Mouse (Mus musculus): ENCODE measurements around the gene Ninj1. TPM values are rescaled to one million over a fixed set of nuclear protein-coding genes. Genes with fewer than 3 reads are reported as not detected.
A peak's percentile ranks its signal among the peaks of the same experiment; 100 is the strongest.

Ninj1 gene
- polyA plus RNA-seq, 1 experiment from 2014 or later = 24.6 TPM

- H3K4me2 ChIP-seq = no peak overlapping the region
- H3K4me1 ChIP-seq (replicated peaks) = peaks cover 49% of the 10 kb centered on the region
- ATAC-seq (ENCODE audit: low read depth) = no peak
- WGBS = 83% methylated on average over 12 of the region's 12 CpGs
- no peak overlapping the region for H3K27ac ChIP-seq (replicated peaks)
- peaks cover 10% of the 10 kb centered on the region; the same call in 1 of the 2 replicates for H3K27me3 ChIP-seq
- H3K4me3 ChIP-seq = no peak overlapping the region
- peak overlapping the region; percentile 41; the same call in 1 of the 2 replicates for H3K9ac ChIP-seq
- no peaks in the 10 kb centered on the region for H3K9me3 ChIP-seq
- H3K36me3 ChIP-seq = no peaks in the 10 kb centered on the region
Observed at GRCm38 (mm10) chr13:49189970-49190870, 2.9 kb downstream of the Ninj1 start.

GRCm38 (mm10) chr13:49190876-49191672 is 3.8 kb downstream of the Ninj1 start:
- Histone ChIP-seq H3K4me1 (replicated peaks) (peaks cover 49% of the 10 kb centered on the region), H3K4me2 (no peak overlapping the region), H3K27me3 (peaks cover 10% of the 10 kb centered on the region; the same call in 1 of the 2 replicates), H3K27ac (replicated peaks) (no peak overlapping the region), H3K9ac (peak overlapping the region; percentile 41), H3K9me3 (no peaks in the 10 kb centered on the region), H3K4me3 (no peak overlapping the region), H3K36me3 (no peaks in the 10 kb centered on the region)
- ATAC-seq (ENCODE audit: low read depth) = no peak
- 72% methylated on average over 7 of the region's 7 CpGs for WGBS

GRCm38 (mm10) chr13:49191673-49192035 is 4.4 kb downstream of the Ninj1 start:
- 45% methylated on average over 5 of the region's 5 CpGs for WGBS
- no peak overlapping the region for H3K4me3 ChIP-seq
- H3K4me1 ChIP-seq (replicated peaks) = peaks cover 45% of the 10 kb centered on the region
- no peaks in the 10 kb centered on the region for H3K36me3 ChIP-seq
- no peak overlapping the region for H3K27ac ChIP-seq (replicated peaks)
- peaks cover 8% of the 10 kb centered on the region; the same call in 1 of the 2 replicates for H3K27me3 ChIP-seq
- no peak overlapping the region for H3K4me2 ChIP-seq
- ATAC-seq (ENCODE audit: low read depth) = no peak
- H3K9ac ChIP-seq = peak overlapping the region; percentile 41
- H3K9me3 ChIP-seq = no peaks in the 10 kb centered on the region

GRCm38 (mm10) chr13:49192156-49192855 is 5.0 kb downstream of the Ninj1 start:
- H3K4me2 ChIP-seq = no peak overlapping the region
- 74% methylated on average over 16 of the region's 16 CpGs for WGBS
- peaks cover 40% of the 10 kb centered on the region for H3K4me1 ChIP-seq (replicated peaks)
- no peak overlapping the region for H3K27ac ChIP-seq (replicated peaks)
- no peak overlapping the region for H3K9ac ChIP-seq
- H3K36me3 ChIP-seq = no peaks in the 10 kb centered on the region
- ATAC-seq (ENCODE audit: low read depth) = no peak
- no peak overlapping the region for H3K4me3 ChIP-seq
- H3K9me3 ChIP-seq = no peaks in the 10 kb centered on the region
- H3K27me3 ChIP-seq = peaks cover 6% of the 10 kb centered on the region; the same call in 1 of the 2 replicates

- peaks cover 27% of the 10 kb centered on the region for H3K4me1 ChIP-seq (replicated peaks)
- WGBS = 94% methylated on average over 17 of the region's 17 CpGs
- H3K4me2 ChIP-seq = no peak overlapping the region
- H3K4me3 ChIP-seq = no peak overlapping the region
- H3K9ac ChIP-seq = no peak overlapping the region
- H3K27me3 ChIP-seq = peaks cover 3% of the 10 kb centered on the region; the same call in 1 of the 2 replicates
- H3K9me3 ChIP-seq = no peaks in the 10 kb centered on the region
- no peak for ATAC-seq (ENCODE audit: low read depth)
- H3K27ac ChIP-seq (replicated peaks) = no peak overlapping the region
- no peaks in the 10 kb centered on the region for H3K36me3 ChIP-seq
Observed at GRCm38 (mm10) chr13:49193650-49194049, 6.4 kb downstream of the Ninj1 start.

GRCm38 (mm10) chr13:49194811-49195210 is 7.5 kb downstream of the Ninj1 start:
- Histone ChIP-seq H3K4me1 (replicated peaks) (peaks cover 23% of the 10 kb centered on the region), H3K4me2 (no peak overlapping the region), H3K27ac (replicated peaks) (no peak overlapping the region), H3K9ac (no peak overlapping the region), H3K36me3 (no peaks in the 10 kb centered on the region), H3K4me3 (no peak overlapping the region), H3K27me3 (no peaks in the 10 kb centered on the region), H3K9me3 (no peaks in the 10 kb centered on the region)
- 93% methylated on average over 13 of the region's 13 CpGs for WGBS
- no peak for ATAC-seq (ENCODE audit: low read depth)

GRCm38 (mm10) chr13:49195651-49196050 is 8.4 kb downstream of the Ninj1 start:
- Histone ChIP-seq H3K9ac (no peak overlapping the region), H3K4me3 (no peak overlapping the region), H3K27ac (replicated peaks) (no peak overlapping the region), H3K4me2 (no peak overlapping the region), H3K4me1 (replicated peaks) (peaks cover 21% of the 10 kb centered on the region), H3K36me3 (no peaks in the 10 kb centered on the region), H3K27me3 (no peaks in the 10 kb centered on the region), H3K9me3 (no peaks in the 10 kb centered on the region)
- no peak for ATAC-seq (ENCODE audit: low read depth)
- WGBS = 94% methylated on average over 7 of the region's 7 CpGs

GRCm38 (mm10) chr13:49196211-49196610 is 8.9 kb downstream of the Ninj1 start:
- Histone ChIP-seq H3K4me1 (replicated peaks) (peaks cover 16% of the 10 kb centered on the region), H3K9ac (no peak overlapping the region), H3K4me3 (no peak overlapping the region), H3K4me2 (no peak overlapping the region), H3K27ac (replicated peaks) (no peak overlapping the region), H3K36me3 (no peaks in the 10 kb centered on the region), H3K27me3 (no peaks in the 10 kb centered on the region), H3K9me3 (no peaks in the 10 kb centered on the region)
- no peak for ATAC-seq (ENCODE audit: low read depth)
- WGBS = 83% methylated on average over 5 of the region's 5 CpGs

- no peaks in the 10 kb centered on the region for H3K36me3 ChIP-seq
- no peak overlapping the region for H3K27ac ChIP-seq (replicated peaks)
- no peak overlapping the region for H3K9ac ChIP-seq
- no peaks in the 10 kb centered on the region for H3K27me3 ChIP-seq
- ATAC-seq (ENCODE audit: low read depth) = no peak
- H3K4me1 ChIP-seq (replicated peaks) = peaks cover 10% of the 10 kb centered on the region
- 81% methylated on average over 6 of the region's 6 CpGs for WGBS
- no peak overlapping the region for H3K4me3 ChIP-seq
- no peaks in the 10 kb centered on the region for H3K9me3 ChIP-seq
- H3K4me2 ChIP-seq = no peak overlapping the region
Observed at GRCm38 (mm10) chr13:49196766-49197165, 9.5 kb downstream of the Ninj1 start.

- no peak for ATAC-seq (ENCODE audit: low read depth)
- 88% methylated on average over 9 of the region's 9 CpGs for WGBS
- H3K27me3 ChIP-seq = no peaks in the 10 kb centered on the region
- H3K9ac ChIP-seq = no peak overlapping the region
- H3K36me3 ChIP-seq = no peaks in the 10 kb centered on the region
- H3K4me2 ChIP-seq = no peak overlapping the region
- no peaks in the 10 kb centered on the region for H3K9me3 ChIP-seq
- H3K27ac ChIP-seq (replicated peaks) = no peak overlapping the region
- no peaks in the 10 kb centered on the region for H3K4me1 ChIP-seq (replicated peaks)
- H3K4me3 ChIP-seq = no peak overlapping the region
Observed at GRCm38 (mm10) chr13:49198734-49199133, 11.4 kb downstream of the Ninj1 start.

- Histone ChIP-seq H3K27me3 (no peaks in the 10 kb centered on the region), H3K36me3 (no peaks in the 10 kb centered on the region), H3K4me3 (no peak overlapping the region), H3K4me2 (no peak overlapping the region), H3K9me3 (no peaks in the 10 kb centered on the region), H3K9ac (no peak overlapping the region), H3K27ac (replicated peaks) (no peak overlapping the region), H3K4me1 (replicated peaks) (peaks cover under 1% of the 10 kb centered on the region; the same call in 1 of the 2 replicates)
- WGBS = 93% methylated on average over 7 of the region's 7 CpGs
- no peak for ATAC-seq (ENCODE audit: low read depth)
Observed at GRCm38 (mm10) chr13:49199891-49200290, 12.6 kb downstream of the Ninj1 start.

- Histone ChIP-seq H3K27ac (replicated peaks) (no peak overlapping the region), H3K36me3 (no peaks in the 10 kb centered on the region), H3K4me1 (replicated peaks) (peaks cover 8% of the 10 kb centered on the region; the same call in 1 of the 2 replicates), H3K4me2 (no peak overlapping the region), H3K9me3 (no peaks in the 10 kb centered on the region), H3K9ac (no peak overlapping the region), H3K4me3 (no peak overlapping the region), H3K27me3 (no peaks in the 10 kb centered on the region)
- WGBS = 86% methylated on average over 13 of the region's 13 CpGs
- no peak for ATAC-seq (ENCODE audit: low read depth)
Observed at GRCm38 (mm10) chr13:49200688-49201087, 13.4 kb downstream of the Ninj1 start.
